In genomic region chr14:20576179-20576578, GRCm38 (mm10) we compare ENCODE assay signal across 8 mouse cellular contexts. TPM values are rescaled to one million over a fixed set of nuclear protein-coding genes. Genes with fewer than 3 reads are reported as not detected.
A peak's percentile ranks its signal among the peaks of the same experiment; 100 is the strongest.
DNase-seq lines count a peak whose midpoint lies in the region; ATAC-seq and TF ChIP-seq lines count a peak whose summit lies in the region.

No protein-coding gene starts in this region.

- peak; percentile 76 for DNase-seq in A20 (ENCODE audit: low read depth, low spot score)
- DNase-seq in WW6 (ENCODE audit: low read depth, low spot score): peak; percentile 11
- peak; percentile 26 to 68 for DNase-seq in gastrocnemius, postnatal 4 days (ENCODE audit: low spot score in 2 of 2)
- DNase-seq in kidney, adult 9 months: peak; percentile 79
- DNase-seq in liver, embryonic 13.5 days: peak; percentile 34
- peak; percentile 72 for DNase-seq in thymus, adult 2 months

- H3K9ac ChIP-seq in liver, embryonic 13.5 days: no peak overlapping the region

- TF ChIP-seq POLR2A in cortical plate, adult 2 months (IDR thresholded peaks at IDR 0.05; ENCODE audit: extremely low read depth, insufficient read depth, low read length): no peak
- no peak for TF ChIP-seq POLR2A in thymus, adult 2 months (IDR thresholded peaks at IDR 0.05; ENCODE audit: control insufficient read depth, extremely low read depth, insufficient read depth, low read length, poor library complexity)

- H3K9me3 ChIP-seq in liver, embryonic 13.5 days (replicated peaks): no peaks in the 10 kb centered on the region

- no peak overlapping the region for H3K27ac ChIP-seq in cortical plate, adult 2 months (ENCODE audit: insufficient read depth, low read length)
- H3K27ac ChIP-seq in liver, embryonic 13.5 days: no peak overlapping the region
- H3K27ac ChIP-seq in thymus, adult 2 months (ENCODE audit: control insufficient read depth, insufficient read depth, low read length): no peak overlapping the region

- WGBS in liver, embryonic 13.5 days (ENCODE audit: insufficient replicate concordance): 46% methylated on average over 7 of the region's 7 CpGs
- 62% methylated on average over 7 of the region's 7 CpGs for WGBS in thymus, adult 2 months

- no peak overlapping the region for H3K4me2 ChIP-seq in liver, embryonic 13.5 days

- no peaks in the 10 kb centered on the region for H3K27me3 ChIP-seq in liver, embryonic 13.5 days
- no peaks in the 10 kb centered on the region for H3K27me3 ChIP-seq in thymus, adult 2 months (ENCODE audit: control insufficient read depth, insufficient read depth, low read length)

- ATAC-seq in liver, embryonic 13.5 days (ENCODE audit: low read depth): no peak
- ATAC-seq in neutrophil, adult 5-6 weeks (ENCODE audit: extremely low read depth, insufficient number of reproducible peaks, low FRiP score, poor library complexity, severe bottlenecking): peak; percentile 77

- H3K4me1 ChIP-seq in cortical plate, adult 2 months (ENCODE audit: control insufficient read depth, insufficient read depth, low read length): no peaks in the 10 kb centered on the region
- H3K4me1 ChIP-seq in liver, embryonic 13.5 days (replicated peaks): no peaks in the 10 kb centered on the region
- no peaks in the 10 kb centered on the region for H3K4me1 ChIP-seq in thymus, adult 2 months (replicated peaks; ENCODE audit: control insufficient read depth, insufficient read depth, low read length)

- H3K4me3 ChIP-seq in cortical plate, adult 2 months (ENCODE audit: insufficient read depth, low read length): no peak overlapping the region
- no peak overlapping the region for H3K4me3 ChIP-seq in liver, embryonic 13.5 days (replicated peaks)
- H3K4me3 ChIP-seq in thymus, adult 2 months (ENCODE audit: control insufficient read depth, insufficient read depth, low read length): no peak overlapping the region

- no peaks in the 10 kb centered on the region for H3K36me3 ChIP-seq in liver, embryonic 13.5 days
- H3K36me3 ChIP-seq in thymus, adult 2 months (ENCODE audit: control insufficient read depth, insufficient read depth, low read length): no peaks in the 10 kb centered on the region

- TF ChIP-seq CTCF in cortical plate, adult 2 months (IDR thresholded peaks at IDR 0.05; ENCODE audit: extremely low read depth, insufficient read depth, low read length): peak; percentile 84
- no peak for TF ChIP-seq CTCF in thymus, adult 2 months (IDR thresholded peaks at IDR 0.05; ENCODE audit: borderline replicate concordance, control insufficient read depth, extremely low read depth, insufficient read depth, low read length, poor library complexity)

RNA-seq across cellular contexts. Expression of gene Ppp3cb, which starts 29.8 kb away (rescaled TPM):
- polyA plus RNA-seq in cortical plate, adult 2 months (2012; rRNA removed): 162 and 167 TPM in 2 replicates
- 100 to 1,000 TPM; 116 to 125 TPM for total RNA-seq in gastrocnemius, postnatal 4 days (2021)
- 21.3 and 24.5 TPM in 2 replicates for polyA plus RNA-seq in liver, embryonic 13.5 days (2015; fragmentation: Nextera tagmentation; extraction: Ambion mirVana)
- 88.2 and 88.3 TPM in 2 replicates for total RNA-seq in neutrophil, adult 5-6 weeks (2017)
- 26.1 and 29.1 TPM in 2 replicates for polyA plus RNA-seq in thymus, adult 2 months (2012; rRNA removed)

Comparison
In these comparisons a context has a peak if more than half of its experiments do, and no peak if none do; other contexts are left out.
1. DNase-seq: peak in every context shown above with its lines; median percentile 79 in kidney, adult 9 months; 76 in A20; 72 in thymus, adult 2 months; 47 in gastrocnemius, postnatal 4 days; 34 in liver, embryonic 13.5 days; 11 in WW6.